Mouse (Mus musculus): ENCODE data around the gene Mindy4. TPM values are rescaled to one million over a fixed set of nuclear protein-coding genes. Genes with fewer than 3 reads are reported as not detected.
A peak's percentile ranks its signal among the peaks of the same experiment; 100 is the strongest.
"Not testable (repeated sequence)": the region's sequence is repeated elsewhere in the genome, so short reads cannot be mapped to it uniquely, and the experiment has no call there.

Gene Mindy4
- polyA plus RNA-seq, 1 experiment from 2014 or later, result 13.9 TPM

DNA sequence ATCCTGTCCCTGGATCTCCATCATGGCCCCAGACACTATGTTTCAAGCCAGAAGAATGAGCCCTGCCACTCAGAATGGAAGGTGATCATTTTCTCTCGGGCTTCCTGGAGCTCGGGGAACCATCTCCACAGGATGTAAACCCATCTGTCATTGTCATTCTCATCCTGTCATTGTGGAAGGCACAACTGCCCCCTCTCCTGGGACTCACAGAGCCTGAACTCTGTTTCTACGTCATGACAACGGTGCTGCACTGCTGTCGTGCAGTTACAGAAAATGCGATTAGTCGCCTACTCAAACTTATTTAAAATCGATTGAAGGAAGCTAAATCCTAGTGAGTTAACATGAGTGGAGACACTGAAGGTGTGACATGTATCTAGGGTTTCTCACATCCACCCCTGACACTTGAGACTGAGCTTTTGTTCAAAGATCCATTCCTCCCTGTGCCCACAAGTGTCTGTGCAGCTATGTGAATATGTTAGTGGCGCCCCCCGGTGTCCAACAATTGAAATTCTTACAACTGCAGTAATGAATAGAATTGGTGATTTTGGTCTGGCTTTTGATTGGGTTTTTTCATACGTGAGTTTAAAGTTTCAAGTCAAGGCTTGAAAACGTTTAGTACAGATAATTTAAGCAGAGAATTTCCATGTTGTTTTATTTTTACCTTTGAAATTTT, 26.0 kb upstream of the Mindy4 start:
- H3K4me3 ChIP-seq, result no peak overlapping the region
- H3K4me2 ChIP-seq (replicated peaks), result no peak overlapping the region
- no peaks in the 10 kb centered on the region for H3K4me1 ChIP-seq
- ATAC-seq (ENCODE audit: low FRiP score), result no peak
- H3K9ac ChIP-seq, result no peak overlapping the region
- H3K9me3 ChIP-seq (replicated peaks), result no peaks in the 10 kb centered on the region
- H3K27me3 ChIP-seq, result peaks cover 46% of the 10 kb centered on the region
- no peak overlapping the region for H3K27ac ChIP-seq
- WGBS, result 36% methylated on average over 12 of the region's 12 CpGs
- no peaks in the 10 kb centered on the region for H3K36me3 ChIP-seq

DNA sequence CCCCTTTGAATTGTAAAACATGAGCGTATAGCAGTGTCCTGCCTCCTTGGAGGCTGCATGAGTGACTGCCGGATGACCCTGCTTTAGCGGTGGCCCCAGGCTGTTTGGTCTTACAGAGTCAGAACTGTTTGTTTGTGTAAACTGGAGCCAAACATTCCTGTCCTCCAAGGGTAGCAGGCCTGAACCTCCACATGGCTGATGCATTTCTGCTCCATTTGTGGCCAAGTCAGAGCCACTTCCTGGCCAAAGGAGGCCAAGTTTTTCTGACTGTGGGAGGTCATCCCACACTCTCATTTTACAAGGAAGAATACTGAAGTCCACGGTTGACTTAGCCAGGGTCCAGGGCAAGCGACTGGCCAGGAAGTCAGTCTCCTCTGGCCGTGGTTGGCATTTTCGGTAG, 23.6 kb upstream of the Mindy4 start:
- H3K9ac ChIP-seq, result no peak overlapping the region
- no peaks in the 10 kb centered on the region for H3K36me3 ChIP-seq
- no peak for ATAC-seq (ENCODE audit: low FRiP score)
- no peaks in the 10 kb centered on the region for H3K9me3 ChIP-seq (replicated peaks)
- H3K4me2 ChIP-seq (replicated peaks), result no peak overlapping the region
- no peak overlapping the region for H3K4me3 ChIP-seq
- H3K27me3 ChIP-seq, result peaks cover 31% of the 10 kb centered on the region
- no peaks in the 10 kb centered on the region for H3K4me1 ChIP-seq
- WGBS, result 86% methylated on average over 7 of the region's 7 CpGs
- H3K27ac ChIP-seq, result no peak overlapping the region

DNA sequence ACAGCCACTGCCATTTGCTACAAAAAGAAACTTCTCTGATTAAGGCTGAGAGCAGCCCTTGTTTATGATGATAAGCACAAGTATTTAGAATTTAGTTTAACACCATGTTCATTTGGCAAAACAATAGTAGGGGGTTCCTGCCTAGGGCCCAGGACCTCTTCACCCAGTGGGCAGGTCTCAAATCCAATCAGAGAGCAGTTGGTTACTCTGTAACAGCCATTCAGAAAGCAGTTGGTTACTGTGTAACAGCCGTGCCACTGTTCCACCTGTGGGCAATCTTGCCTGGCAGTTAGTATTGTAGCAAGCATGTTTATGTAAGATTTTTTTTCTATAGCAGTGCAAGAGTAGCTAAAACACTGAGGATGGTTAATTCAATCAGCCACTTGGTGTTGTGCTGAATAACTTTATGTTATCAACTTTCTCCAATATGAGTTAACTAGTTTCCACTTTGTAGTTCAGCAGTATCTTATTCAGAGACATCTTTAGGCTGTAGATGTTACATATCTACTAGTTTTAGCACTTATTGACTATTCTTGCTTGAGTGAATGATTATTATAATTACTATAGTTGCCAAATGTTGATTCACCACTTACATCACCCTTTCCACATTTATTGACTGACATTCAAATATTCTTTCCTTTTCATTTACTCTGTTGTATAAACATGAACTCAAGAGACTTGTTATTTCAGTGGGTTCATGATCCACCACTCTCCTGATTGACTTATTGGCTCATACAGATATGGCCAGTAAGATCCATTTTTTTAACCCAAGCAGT, 20.3 kb upstream of the Mindy4 start:
- Histone ChIP-seq H3K9me3 (replicated peaks) (no peaks in the 10 kb centered on the region), H3K4me2 (replicated peaks) (no peak overlapping the region), H3K27me3 (peaks cover 7% of the 10 kb centered on the region; the same call in 1 of the 2 replicates), H3K27ac (no peak overlapping the region), H3K36me3 (no peaks in the 10 kb centered on the region), H3K4me1 (no peaks in the 10 kb centered on the region), H3K9ac (no peak overlapping the region), H3K4me3 (no peak overlapping the region)
- no peak for ATAC-seq (ENCODE audit: low FRiP score)
- 88% methylated on average over 1 of the region's 1 CpGs for WGBS

DNA sequence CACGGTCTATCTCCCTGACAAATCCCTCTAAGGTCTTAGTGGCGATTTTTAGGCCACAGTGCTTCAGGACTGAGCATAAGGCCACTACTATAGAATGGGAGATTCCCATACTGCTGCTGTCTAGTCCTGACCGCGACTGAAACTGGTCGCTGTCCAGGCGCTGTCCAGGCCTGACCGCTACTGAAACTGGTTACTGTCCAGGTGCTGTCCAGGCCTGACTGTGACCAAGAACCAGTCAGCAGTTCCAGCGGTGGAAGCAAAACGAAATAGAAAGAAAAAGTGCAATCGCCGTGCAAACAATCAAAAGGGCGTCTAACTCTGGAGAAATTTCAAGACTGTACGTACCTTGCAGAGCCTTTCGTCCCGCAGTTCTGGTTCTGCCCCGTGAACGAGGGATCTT, 15.4 kb upstream of the Mindy4 start:
- not testable (repeated sequence) for H3K4me3 ChIP-seq; H3K9ac ChIP-seq; ATAC-seq (ENCODE audit: low FRiP score); H3K9me3 ChIP-seq (replicated peaks); H3K27me3 ChIP-seq; H3K36me3 ChIP-seq; H3K4me1 ChIP-seq; H3K4me2 ChIP-seq (replicated peaks); H3K27ac ChIP-seq
- WGBS, result 96% methylated on average over 17 of the region's 17 CpGs

DNA sequence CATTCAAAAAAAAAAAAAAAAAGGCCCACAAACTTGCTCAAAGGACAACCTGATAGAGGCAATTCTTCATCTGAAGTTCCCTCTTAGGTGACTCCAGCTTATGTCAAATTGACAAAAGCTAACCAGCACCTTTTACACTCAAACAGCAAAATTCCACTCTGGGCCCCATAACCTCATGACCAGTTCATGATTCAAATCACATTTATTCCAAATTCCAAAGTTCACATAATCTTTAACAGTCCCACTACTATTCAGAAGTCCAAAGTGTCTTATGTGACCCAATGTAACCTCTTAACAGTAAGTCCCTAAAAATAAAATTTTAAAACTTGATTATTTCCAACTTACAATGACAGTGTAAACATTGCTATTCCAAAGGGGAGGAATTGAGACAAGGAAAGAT, 13.8 kb upstream of the Mindy4 start:
- no peak for ATAC-seq (ENCODE audit: low FRiP score)

DNA sequence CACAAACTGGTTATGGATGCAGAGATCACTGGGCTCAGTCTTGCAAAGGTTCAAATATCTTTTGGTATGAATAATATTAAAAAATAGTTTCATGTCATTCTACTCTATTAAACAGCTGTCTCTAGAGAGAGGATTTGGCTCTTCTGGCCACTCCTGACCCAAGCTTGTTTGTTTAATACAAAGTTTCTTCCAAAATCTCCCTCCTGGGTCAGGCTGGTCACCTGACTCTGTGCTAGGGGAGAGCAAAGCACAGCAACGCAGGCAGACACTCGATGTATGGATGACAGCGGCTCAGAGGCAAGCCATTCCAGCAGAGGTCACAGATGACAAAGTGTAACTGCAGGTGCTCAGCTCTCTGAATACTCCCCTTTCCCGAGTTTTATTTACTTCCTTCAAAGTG, 11.6 kb upstream of the Mindy4 start:
- Histone ChIP-seq H3K4me1 (no peaks in the 10 kb centered on the region), H3K9ac (no peak overlapping the region), H3K4me3 (no peak overlapping the region), H3K9me3 (replicated peaks) (no peaks in the 10 kb centered on the region), H3K27ac (no peak overlapping the region), H3K4me2 (replicated peaks) (no peak overlapping the region), H3K27me3 (no peaks in the 10 kb centered on the region), H3K36me3 (no peaks in the 10 kb centered on the region)
- no peak for ATAC-seq (ENCODE audit: low FRiP score)
- 67% methylated on average over 4 of the region's 4 CpGs for WGBS

More for the DNA sequence above, 13.8 kb upstream of the Mindy4 start:
- Histone ChIP-seq H3K27me3 (no peaks in the 10 kb centered on the region), H3K4me3 (no peak overlapping the region), H3K4me2 (replicated peaks) (no peak overlapping the region), H3K9ac (no peak overlapping the region), H3K27ac (no peak overlapping the region), H3K36me3 (no peaks in the 10 kb centered on the region), H3K4me1 (no peaks in the 10 kb centered on the region), H3K9me3 (replicated peaks) (no peaks in the 10 kb centered on the region)

DNA sequence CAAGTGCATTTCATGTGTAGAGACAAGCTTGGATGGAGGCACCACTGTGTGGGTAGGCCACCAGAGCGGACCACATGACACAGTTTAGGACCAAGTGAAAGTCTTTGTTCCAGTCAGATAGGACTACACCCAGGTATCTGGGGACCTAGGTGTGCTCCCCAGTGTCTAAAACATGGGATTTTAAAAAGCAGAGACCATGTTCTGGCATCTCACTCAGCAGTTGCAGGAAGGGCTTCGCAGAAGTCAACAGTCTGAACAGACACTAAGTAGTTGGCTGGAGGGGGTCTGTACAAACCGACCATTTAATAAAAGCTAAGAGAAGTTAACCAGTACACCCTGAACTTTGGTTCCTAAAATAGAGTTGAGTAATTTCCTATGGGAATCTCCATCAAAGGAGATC, 10.0 kb upstream of the Mindy4 start:
- Histone ChIP-seq H3K27ac (no peak overlapping the region), H3K27me3 (no peaks in the 10 kb centered on the region), H3K9me3 (replicated peaks) (no peaks in the 10 kb centered on the region), H3K4me1 (no peaks in the 10 kb centered on the region), H3K36me3 (no peaks in the 10 kb centered on the region), H3K4me2 (replicated peaks) (no peak overlapping the region), H3K4me3 (no peak overlapping the region), H3K9ac (no peak overlapping the region)
- 93% methylated on average over 3 of the region's 3 CpGs for WGBS
- ATAC-seq (ENCODE audit: low FRiP score), result no peak

DNA sequence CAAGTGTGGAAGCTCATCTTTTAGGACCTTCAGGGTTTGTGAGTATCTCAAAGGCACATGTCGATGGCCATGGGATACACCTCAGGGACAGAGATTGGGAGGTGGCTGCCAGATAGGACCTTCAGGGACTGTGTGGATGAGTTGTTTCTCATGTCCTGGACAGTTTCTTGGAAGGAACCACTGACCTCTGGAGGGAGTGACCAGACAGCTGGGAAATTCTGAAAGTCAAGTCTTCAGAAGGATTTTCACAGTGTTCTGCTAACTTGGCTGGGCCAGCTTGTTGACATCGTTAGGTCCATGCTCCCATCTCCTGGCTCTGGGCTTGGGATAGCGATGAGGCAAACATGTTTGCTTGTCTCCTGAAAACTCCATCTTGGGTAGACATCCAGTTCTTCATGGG, 4.1 kb upstream of the Mindy4 start:
- peaks cover 10% of the 10 kb centered on the region for H3K4me1 ChIP-seq
- H3K4me3 ChIP-seq, result no peak overlapping the region
- no peaks in the 10 kb centered on the region for H3K27me3 ChIP-seq
- 93% methylated on average over 3 of the region's 3 CpGs for WGBS
- no peak for ATAC-seq (ENCODE audit: low FRiP score)
- no peak overlapping the region for H3K4me2 ChIP-seq (replicated peaks)
- H3K36me3 ChIP-seq, result no peaks in the 10 kb centered on the region
- no peak overlapping the region for H3K27ac ChIP-seq
- H3K9me3 ChIP-seq (replicated peaks), result no peaks in the 10 kb centered on the region
- no peak overlapping the region for H3K9ac ChIP-seq

DNA sequence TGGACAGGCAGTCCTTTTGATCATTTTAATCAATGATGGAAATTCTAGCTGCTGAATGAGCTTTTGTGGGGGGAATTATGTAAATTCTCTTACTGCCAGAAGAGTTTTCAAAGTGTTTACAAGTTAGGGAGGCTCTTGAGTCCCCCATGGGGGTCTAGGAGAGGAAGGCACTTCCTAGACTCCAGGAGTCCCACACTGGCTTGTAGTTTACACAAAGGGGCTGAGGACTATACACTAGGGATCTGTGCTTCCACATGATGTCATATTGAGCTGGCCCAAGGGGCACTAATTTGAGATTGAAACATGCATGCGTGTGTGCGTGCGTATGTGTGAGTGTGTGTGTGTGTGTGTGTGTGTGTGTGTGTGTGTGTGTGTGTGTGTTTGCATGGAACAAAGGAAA, 748 bp downstream of the Mindy4 start:
- H3K9me3 ChIP-seq (replicated peaks), result no peaks in the 10 kb centered on the region
- H3K9ac ChIP-seq, result peak overlapping the region; percentile 48
- peak overlapping the region; percentile 86 for H3K27ac ChIP-seq
- ATAC-seq (ENCODE audit: low FRiP score), result peak; percentile 39; the same call in 1 of the 2 replicates
- peak overlapping the region; percentile 57 for H3K4me2 ChIP-seq (replicated peaks)
- no peaks in the 10 kb centered on the region for H3K27me3 ChIP-seq
- H3K36me3 ChIP-seq, result no peaks in the 10 kb centered on the region
- peaks cover 20% of the 10 kb centered on the region for H3K4me1 ChIP-seq
- 83% methylated on average over 3 of the region's 3 CpGs for WGBS
- H3K4me3 ChIP-seq, result peak overlapping the region; percentile 45

DNA sequence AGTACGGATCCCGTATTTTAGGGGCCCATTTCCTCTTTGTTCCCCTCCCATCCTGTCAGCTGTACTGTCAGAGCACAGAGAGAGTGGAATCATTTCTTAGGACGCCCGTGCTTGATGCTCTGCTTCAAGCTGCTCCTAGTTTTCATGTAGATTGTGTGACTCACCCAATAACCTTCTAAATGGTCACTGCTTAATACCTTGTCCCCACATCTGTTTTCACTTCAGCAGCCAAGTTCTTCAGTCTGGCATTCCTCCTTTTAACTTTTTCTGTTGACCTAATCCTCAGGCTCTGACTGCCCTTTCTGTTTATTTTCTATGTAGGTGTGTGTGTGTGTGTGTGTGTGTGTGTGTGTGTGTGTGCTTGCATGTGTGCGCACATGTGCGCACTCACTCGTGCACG, 4.6 kb downstream of the Mindy4 start:
- Histone ChIP-seq H3K9ac (no peak overlapping the region), H3K4me2 (replicated peaks) (no peak overlapping the region), H3K4me1 (peaks cover 16% of the 10 kb centered on the region), H3K36me3 (no peaks in the 10 kb centered on the region), H3K27ac (no peak overlapping the region), H3K9me3 (replicated peaks) (no peaks in the 10 kb centered on the region), H3K4me3 (no peak overlapping the region), H3K27me3 (no peaks in the 10 kb centered on the region)
- WGBS, result 84% methylated on average over 8 of the region's 8 CpGs
- ATAC-seq (ENCODE audit: low FRiP score), result no peak

DNA sequence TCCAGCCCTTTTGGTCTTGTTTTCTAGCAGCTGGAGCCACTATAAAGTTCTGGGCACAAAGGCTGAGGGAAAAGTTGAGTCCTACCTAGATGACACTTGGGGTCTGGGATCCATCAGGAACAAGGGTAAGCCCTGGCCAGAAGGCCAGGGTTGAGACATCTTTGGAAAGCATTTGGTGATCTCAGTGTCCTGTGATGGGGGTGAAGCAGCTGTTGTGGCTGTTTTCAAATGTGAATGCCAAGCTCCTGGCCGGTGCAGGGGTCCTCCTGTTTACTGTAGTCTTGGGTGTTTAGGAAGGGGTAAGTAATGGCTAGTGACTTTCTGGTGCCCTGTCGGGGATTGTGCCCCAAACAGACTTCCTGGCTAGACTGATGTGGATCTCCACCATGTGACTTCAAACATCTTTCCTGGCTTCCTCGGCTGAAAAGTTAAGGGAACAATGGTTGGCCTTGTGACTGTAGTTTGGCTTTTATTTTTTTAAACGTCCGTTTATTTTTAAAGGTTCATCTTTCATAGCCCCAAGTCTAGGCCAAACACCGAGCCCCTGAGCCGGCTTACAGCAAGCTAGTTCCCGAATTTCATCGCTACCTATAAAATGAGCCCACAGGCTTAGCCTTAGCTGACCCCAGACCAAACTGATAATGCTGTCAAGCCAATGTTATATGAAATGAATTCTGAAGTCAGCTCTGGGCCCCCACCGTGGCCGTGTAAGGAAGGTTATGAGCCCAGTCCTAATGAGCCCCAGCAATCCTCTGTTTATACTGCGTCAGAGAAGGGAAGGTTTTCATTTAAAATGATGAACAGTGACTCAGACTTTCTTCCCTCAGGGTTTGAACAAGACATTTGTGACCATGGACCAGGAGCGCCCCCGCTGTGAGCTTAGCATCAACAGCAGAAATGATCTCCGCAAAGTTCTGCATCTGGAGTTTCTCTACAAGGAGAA, 7.5 kb downstream of the Mindy4 start:
- 72% methylated on average over 15 of the region's 15 CpGs for WGBS
- Histone ChIP-seq H3K4me2 (replicated peaks) (no peak overlapping the region), H3K9ac (no peak overlapping the region), H3K27me3 (no peaks in the 10 kb centered on the region), H3K4me1 (0 out of 2 replicates have a peak, but pooled peaks cover 2% of the 10 kb centered on the region), H3K9me3 (replicated peaks) (no peaks in the 10 kb centered on the region), H3K27ac (no peak overlapping the region), H3K4me3 (no peak overlapping the region), H3K36me3 (no peaks in the 10 kb centered on the region)
- ATAC-seq (ENCODE audit: low FRiP score), result no peak

DNA sequence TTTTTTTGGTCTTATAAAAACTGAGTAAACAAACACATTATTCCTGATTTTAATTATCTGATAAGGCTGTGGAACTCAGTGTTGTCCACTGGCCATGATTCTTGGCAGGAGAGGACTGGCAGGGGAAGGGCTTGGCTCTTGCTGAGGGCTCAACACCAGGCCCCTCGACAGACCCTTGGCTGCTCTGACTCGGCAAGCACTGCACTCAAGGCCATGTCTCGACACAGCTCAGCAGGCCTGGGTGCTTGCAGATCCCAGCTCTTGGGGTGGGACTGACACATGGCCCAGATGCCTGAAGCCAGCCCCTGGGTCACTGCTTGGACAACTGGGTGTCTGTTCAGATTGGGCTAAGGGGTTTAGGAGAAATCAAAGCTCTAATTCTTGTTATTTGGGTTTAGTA, 11.4 kb downstream of the Mindy4 start:
- H3K4me1 ChIP-seq, result no peaks in the 10 kb centered on the region
- no peaks in the 10 kb centered on the region for H3K9me3 ChIP-seq (replicated peaks)
- no peak for ATAC-seq (ENCODE audit: low FRiP score)
- H3K4me2 ChIP-seq (replicated peaks), result no peak overlapping the region
- peaks cover 16% of the 10 kb centered on the region; the same call in 1 of the 2 replicates for H3K36me3 ChIP-seq
- H3K27me3 ChIP-seq, result no peaks in the 10 kb centered on the region
- H3K9ac ChIP-seq, result no peak overlapping the region
- 72% methylated on average over 3 of the region's 3 CpGs for WGBS
- no peak overlapping the region for H3K27ac ChIP-seq
- H3K4me3 ChIP-seq, result no peak overlapping the region

Data from hindbrain, embryonic 12.5 days (tissue).